Mouse (Mus musculus): ENCODE data around the gene Hoxb6. TPM values are rescaled to one million over a fixed set of nuclear protein-coding genes. Genes with fewer than 3 reads are reported as not detected.

The Hoxb6 gene
- polyA plus RNA-seq, 1 experiment from 2014 or later, result not detected

DNA sequence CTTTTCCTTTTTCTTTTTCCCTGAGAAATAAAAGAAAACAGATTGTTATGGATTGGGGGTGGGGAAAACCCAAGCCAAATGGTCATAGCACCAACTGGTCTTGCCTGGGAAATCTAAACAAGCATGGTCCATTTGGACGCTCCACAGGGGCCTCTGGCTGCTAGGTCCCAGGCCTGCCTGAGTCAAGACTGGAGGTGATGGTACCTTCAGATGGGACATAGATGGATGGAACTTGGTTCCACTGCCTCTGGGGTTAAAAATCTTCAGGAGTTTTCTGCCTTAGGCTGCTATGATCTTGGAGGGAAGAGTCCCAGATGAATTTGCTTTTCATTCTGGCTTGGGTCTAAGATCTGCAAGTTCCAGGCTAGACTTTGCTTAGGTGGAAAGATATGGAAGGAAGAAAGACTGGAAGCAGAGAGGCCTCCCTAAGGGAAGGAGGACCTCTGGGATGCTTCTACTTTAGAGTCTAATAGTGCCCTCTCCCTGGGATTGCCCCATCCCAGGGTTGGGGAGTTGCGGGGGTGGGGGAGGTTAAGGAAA is 51.0 kb downstream of the Hoxb6 start:
- Histone ChIP-seq H3K4me1 (peaks cover 3% of the 10 kb centered on the region), H3K4me3 (replicated peaks) (no peak overlapping the region), H3K27me3 (peaks cover 97% of the 10 kb centered on the region), H3K36me3 (replicated peaks) (no peaks in the 10 kb centered on the region), H3K9me3 (no peaks in the 10 kb centered on the region), H3K4me2 (no peak overlapping the region), H3K9ac (no peak overlapping the region), H3K27ac (no peak overlapping the region)
- WGBS, result 0% methylated on average over 2 of the region's 2 CpGs
- ATAC-seq (ENCODE audit: low FRiP score), result no peak

DNA sequence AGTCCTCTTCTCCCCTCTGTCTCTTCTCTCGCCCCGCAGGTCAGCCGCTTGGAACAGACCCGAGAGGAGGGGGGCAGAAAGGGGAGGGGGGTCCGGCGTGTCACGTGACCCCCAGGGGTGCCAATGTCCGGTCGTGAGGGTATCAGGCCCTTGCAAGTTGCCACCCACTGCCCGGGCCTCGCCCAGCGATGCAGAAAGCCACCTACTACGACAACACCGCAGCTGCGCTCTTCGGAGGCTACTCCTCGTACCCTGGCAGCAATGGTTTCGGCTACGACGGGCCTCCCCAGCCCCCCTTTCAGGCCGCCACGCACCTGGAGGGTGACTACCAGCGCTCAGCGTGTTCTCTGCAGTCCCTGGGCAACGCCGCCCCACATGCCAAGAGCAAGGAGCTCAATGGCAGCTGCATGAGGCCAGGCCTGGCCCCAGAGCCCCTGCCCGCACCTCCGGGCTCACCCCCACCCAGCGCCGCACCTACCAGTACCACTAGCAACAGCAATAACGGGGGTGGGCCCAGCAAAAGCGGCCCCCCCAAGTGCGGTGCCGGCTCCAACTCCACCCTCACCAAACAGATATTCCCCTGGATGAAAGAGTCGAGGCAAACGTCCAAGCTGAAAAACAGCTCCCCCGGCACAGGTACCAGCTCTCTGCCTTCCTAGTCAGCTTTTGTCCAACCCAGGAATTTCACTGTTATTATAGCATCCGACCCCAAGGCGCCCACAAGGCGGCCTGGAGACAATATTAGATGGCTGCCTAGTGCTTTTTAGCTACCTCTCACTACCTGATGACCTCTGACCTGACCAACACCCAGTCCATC is 52.0 kb downstream of the Hoxb6 start:
- Histone ChIP-seq H3K9me3 (no peaks in the 10 kb centered on the region), H3K4me1 (peaks cover 3% of the 10 kb centered on the region), H3K36me3 (replicated peaks) (no peaks in the 10 kb centered on the region), H3K4me2 (no peak overlapping the region), H3K27ac (no peak overlapping the region), H3K27me3 (peaks cover 97% of the 10 kb centered on the region), H3K4me3 (replicated peaks) (no peak overlapping the region), H3K9ac (no peak overlapping the region)
- 1% methylated on average over 38 of the region's 40 CpGs for WGBS
- ATAC-seq (ENCODE audit: low FRiP score), result no peak

GRCm38 (mm10) chr11:96344878-96345159 is 52.5 kb downstream of the Hoxb6 start:
- Histone ChIP-seq H3K9ac (no peak overlapping the region), H3K27ac (no peak overlapping the region), H3K4me2 (no peak overlapping the region), H3K9me3 (no peaks in the 10 kb centered on the region), H3K27me3 (peaks cover 97% of the 10 kb centered on the region), H3K36me3 (replicated peaks) (no peaks in the 10 kb centered on the region), H3K4me3 (replicated peaks) (no peak overlapping the region), H3K4me1 (peaks cover 3% of the 10 kb centered on the region)
- 6% methylated on average over 6 of the region's 6 CpGs for WGBS
- ATAC-seq (ENCODE audit: low FRiP score), result no peak

GRCm38 (mm10) chr11:96345220-96345892 is 53.1 kb downstream of the Hoxb6 start:
- under 1% methylated on average over 29 of the region's 56 CpGs for WGBS
- no peak for ATAC-seq (ENCODE audit: low FRiP score)
- Histone ChIP-seq H3K27me3 (peaks cover 96% of the 10 kb centered on the region), H3K4me2 (peak overlapping the region; percentile 17; the same call in 1 of the 2 replicates), H3K27ac (no peak overlapping the region), H3K9me3 (no peaks in the 10 kb centered on the region), H3K4me3 (replicated peaks) (peak overlapping the region; percentile 15; the same call in 1 of the 2 replicates), H3K4me1 (peaks cover 3% of the 10 kb centered on the region), H3K36me3 (replicated peaks) (no peaks in the 10 kb centered on the region), H3K9ac (no peak overlapping the region)

DNA sequence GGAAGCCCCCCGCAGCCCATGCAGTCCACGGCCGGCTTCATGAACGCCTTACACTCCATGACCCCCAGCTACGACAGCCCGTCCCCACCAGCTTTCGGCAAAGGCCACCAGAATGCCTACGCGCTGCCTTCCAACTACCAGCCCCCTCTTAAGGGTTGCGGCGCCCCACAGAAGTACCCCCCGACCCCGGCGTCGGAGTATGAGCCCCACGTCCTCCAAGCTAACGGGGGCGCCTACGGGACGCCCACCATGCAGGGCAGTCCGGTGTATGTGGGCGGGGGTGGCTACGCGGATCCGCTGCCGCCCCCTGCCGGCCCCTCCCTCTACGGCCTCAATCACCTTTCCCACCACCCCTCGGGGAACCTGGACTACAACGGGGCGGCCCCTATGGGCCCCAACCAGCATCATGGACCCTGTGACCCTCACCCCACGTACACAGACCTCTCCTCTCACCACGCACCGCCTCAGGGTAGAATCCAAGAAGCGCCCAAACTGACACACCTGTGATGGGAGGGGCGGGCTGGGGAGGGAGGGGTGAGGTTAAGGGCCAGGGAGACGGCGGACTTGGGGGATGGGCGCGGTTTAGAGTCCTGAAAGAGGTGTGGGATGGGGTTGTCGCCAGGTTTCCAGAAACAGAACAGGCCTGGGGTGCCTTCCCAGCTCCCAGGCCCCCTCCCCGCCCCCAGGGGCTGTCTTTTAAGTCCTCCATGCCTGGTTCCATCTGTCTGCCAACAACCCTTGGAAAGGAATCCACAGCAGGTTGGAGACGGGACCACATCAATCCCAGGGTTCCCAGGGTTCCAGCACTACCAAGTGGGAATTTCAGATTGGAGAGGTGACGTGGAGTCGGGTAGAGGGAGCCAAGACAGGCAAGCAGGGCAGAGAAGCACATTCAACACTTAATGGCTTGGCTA is 53.9 kb downstream of the Hoxb6 start:
- no peaks in the 10 kb centered on the region for H3K36me3 ChIP-seq (replicated peaks)
- no peak overlapping the region for H3K4me3 ChIP-seq (replicated peaks)
- H3K27ac ChIP-seq, result no peak overlapping the region
- no peak for ATAC-seq (ENCODE audit: low FRiP score)
- H3K4me1 ChIP-seq, result peaks cover 3% of the 10 kb centered on the region
- no peak overlapping the region for H3K4me2 ChIP-seq
- H3K27me3 ChIP-seq, result peaks cover 96% of the 10 kb centered on the region
- no peaks in the 10 kb centered on the region for H3K9me3 ChIP-seq
- H3K9ac ChIP-seq, result no peak overlapping the region
- 1% methylated on average over 45 of the region's 45 CpGs for WGBS

GRCm38 (mm10) chr11:96346916-96347520 is 54.7 kb downstream of the Hoxb6 start:
- ATAC-seq (ENCODE audit: low FRiP score), result no peak
- no peak overlapping the region for H3K27ac ChIP-seq
- H3K4me1 ChIP-seq, result peaks cover 3% of the 10 kb centered on the region
- no peaks in the 10 kb centered on the region for H3K36me3 ChIP-seq (replicated peaks)
- H3K9me3 ChIP-seq, result no peaks in the 10 kb centered on the region
- no peak overlapping the region for H3K9ac ChIP-seq
- WGBS, result 7% methylated on average over 5 of the region's 5 CpGs
- H3K4me3 ChIP-seq (replicated peaks), result no peak overlapping the region
- peaks cover 96% of the 10 kb centered on the region for H3K27me3 ChIP-seq
- H3K4me2 ChIP-seq, result no peak overlapping the region

- peaks cover 96% of the 10 kb centered on the region for H3K27me3 ChIP-seq
- H3K4me2 ChIP-seq, result no peak overlapping the region
- H3K9me3 ChIP-seq, result no peaks in the 10 kb centered on the region
- H3K36me3 ChIP-seq (replicated peaks), result no peaks in the 10 kb centered on the region
- no peak for ATAC-seq (ENCODE audit: low FRiP score)
- no peak overlapping the region for H3K4me3 ChIP-seq (replicated peaks)
- WGBS, result 6% methylated on average over 4 of the region's 4 CpGs
- H3K9ac ChIP-seq, result no peak overlapping the region
- H3K4me1 ChIP-seq, result peaks cover 3% of the 10 kb centered on the region
- H3K27ac ChIP-seq, result no peak overlapping the region
Observed at GRCm38 (mm10) chr11:96347717-96348116, 55.4 kb downstream of the Hoxb6 start.

GRCm38 (mm10) chr11:96348141-96348928 is 56.1 kb downstream of the Hoxb6 start:
- Histone ChIP-seq H3K9ac (no peak overlapping the region), H3K9me3 (no peaks in the 10 kb centered on the region), H3K4me3 (replicated peaks) (no peak overlapping the region), H3K36me3 (replicated peaks) (no peaks in the 10 kb centered on the region), H3K4me2 (no peak overlapping the region), H3K4me1 (peaks cover 6% of the 10 kb centered on the region), H3K27me3 (peaks cover 96% of the 10 kb centered on the region), H3K27ac (no peak overlapping the region)
- WGBS, result 2% methylated on average over 21 of the region's 21 CpGs
- ATAC-seq (ENCODE audit: low FRiP score), result no peak

- Histone ChIP-seq H3K36me3 (replicated peaks) (no peaks in the 10 kb centered on the region), H3K4me1 (peaks cover 6% of the 10 kb centered on the region), H3K27ac (no peak overlapping the region), H3K4me3 (replicated peaks) (no peak overlapping the region), H3K4me2 (no peak overlapping the region), H3K9me3 (no peaks in the 10 kb centered on the region), H3K27me3 (peaks cover 93% of the 10 kb centered on the region), H3K9ac (no peak overlapping the region)
- ATAC-seq (ENCODE audit: low FRiP score), result no peak
- 12% methylated on average over 3 of the region's 3 CpGs for WGBS
Observed at GRCm38 (mm10) chr11:96348988-96349387, 56.7 kb downstream of the Hoxb6 start.

GRCm38 (mm10) chr11:96349491-96350340 is 57.4 kb downstream of the Hoxb6 start:
- no peak overlapping the region for H3K9ac ChIP-seq
- ATAC-seq (ENCODE audit: low FRiP score), result no peak
- 1% methylated on average over 13 of the region's 14 CpGs for WGBS
- no peak overlapping the region for H3K4me2 ChIP-seq
- peaks cover 93% of the 10 kb centered on the region for H3K27me3 ChIP-seq
- no peak overlapping the region for H3K27ac ChIP-seq
- H3K4me1 ChIP-seq, result peaks cover 12% of the 10 kb centered on the region
- no peak overlapping the region for H3K4me3 ChIP-seq (replicated peaks)
- H3K36me3 ChIP-seq (replicated peaks), result no peaks in the 10 kb centered on the region
- H3K9me3 ChIP-seq, result no peaks in the 10 kb centered on the region

DNA sequence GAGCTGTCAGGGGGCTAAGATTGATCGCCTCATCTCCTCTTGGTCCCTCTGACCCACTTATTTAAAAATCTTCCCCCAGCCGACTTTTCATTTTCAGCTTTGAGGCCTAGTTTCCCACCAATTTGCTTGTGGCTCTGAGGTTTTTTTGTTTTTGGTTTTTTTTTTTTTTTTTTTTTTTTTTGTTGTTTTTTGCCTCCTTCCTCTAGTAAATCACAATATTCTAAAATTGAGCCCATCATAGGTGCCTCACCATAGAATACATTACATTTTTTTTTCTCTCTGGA is 58.0 kb downstream of the Hoxb6 start, which contains the start of gene Hoxb2:
Gene Hoxb2 (plus strand): TSS at position 185 of the 284 bp plus-strand sequence.
- H3K4me3 ChIP-seq (replicated peaks), result no peak within 1 kb of the TSS
- no peak within 1 kb of the TSS for H3K4me2 ChIP-seq
- no peak within 1 kb of the TSS for H3K9ac ChIP-seq
- WGBS, result 3% methylated on average over 2 of the region's 2 CpGs
- H3K36me3 ChIP-seq (replicated peaks), result no peaks in the 10 kb centered on the region
- no peak within 1 kb of the TSS for H3K27ac ChIP-seq
- peaks cover 12% of the 10 kb centered on the region for H3K4me1 ChIP-seq
- H3K9me3 ChIP-seq, result no peaks in the 10 kb centered on the region
- peaks cover 93% of the 10 kb centered on the region for H3K27me3 ChIP-seq
- no peak for ATAC-seq (ENCODE audit: low FRiP score)

Measured in forebrain, embryonic 12.5 days (tissue).